Mouse (Mus musculus) hindbrain, embryonic 16.5 days (tissue): ENCODE measurements around the gene Rsc1a1. TPM values are rescaled to one million over a fixed set of nuclear protein-coding genes. Genes with fewer than 3 reads are reported as not detected.
A peak's percentile ranks its signal among the peaks of the same experiment; 100 is the strongest.

Experiments used
- ATAC-seq: fragments of 200-750 bp; cut with Nextera tagmentation; 2 replicates; pipeline ENCODE4 v1.8.0; 2017; ENCODE audit warnings: moderate TSS enrichment, moderate library complexity
- H3K27ac ChIP-seq: fragments of 300-500 bp; sonication (generic); 2 replicates; pipeline ENCODE4 v1.5.1; 2014; ENCODE audit warnings: low read depth, mild to moderate bottlenecking, control low read depth, low read length, moderate library complexity
- H3K27me3 ChIP-seq: fragments of 300-500 bp; sonication (generic); replicated peaks from 2 replicates; pipeline ENCODE4 v1.6.1; 2014; ENCODE audit warnings: low read length; ENCODE audit not compliant: control insufficient read depth, insufficient read depth
- H3K36me3 ChIP-seq: fragments of 300-500 bp; sonication (generic); 2 replicates; pipeline ENCODE4 v1.6.1; 2014; ENCODE audit warnings: mild to moderate bottlenecking, low read length, moderate library complexity, mixed read lengths; ENCODE audit not compliant: control insufficient read depth, insufficient read depth
- H3K4me1 ChIP-seq: fragments of 300-500 bp; sonication (generic); 2 replicates; pipeline ENCODE4 v1.6.1; 2014; ENCODE audit warnings: low read depth, low read length; ENCODE audit not compliant: control insufficient read depth, insufficient read depth
- H3K4me2 ChIP-seq: fragments of 300-500 bp; sonication (generic); 2 replicates; pipeline ENCODE4 v1.6.1; 2014; ENCODE audit warnings: mild to moderate bottlenecking, low read length, control low read depth, moderate library complexity
- H3K4me3 ChIP-seq: fragments of 300-500 bp; sonication (generic); 2 replicates; pipeline ENCODE4 v1.5.1; 2014; ENCODE audit warnings: mild to moderate bottlenecking, low read length, control low read depth, moderate library complexity
- H3K9ac ChIP-seq: fragments of 300-500 bp; sonication (generic); 2 replicates; pipeline ENCODE4 v1.6.1; 2014; ENCODE audit warnings: low read depth, mild to moderate bottlenecking, control low read depth, low read length, moderate library complexity
- H3K9me3 ChIP-seq: fragments of 300-500 bp; sonication (generic); 2 replicates; pipeline ENCODE4 v1.6.1; 2014; ENCODE audit warnings: mild to moderate bottlenecking, low read length, moderate library complexity; ENCODE audit not compliant: control insufficient read depth
- WGBS: fragments of 180-500 bp; shearing (Covaris S2); extraction: QIAGEN DNeasy Blood & Tissue Kit; methylation state at CpG from one replicate; pipeline ENCODE4 v1.1.7; 2014; 5-methylcytosine and 5-hydroxymethylcytosine counted together
- polyA plus RNA-seq: library from polyadenylated mRNA; unstranded; fragments of >200 nt; fragmentation: Nextera tagmentation; extraction: Ambion mirVana; gene quantifications from 2 replicates; pipeline ENCODE4 v1.2.1, GENCODE M21; 2015

Gene Rsc1a1
- polyA plus RNA-seq, 1 experiment from 2014 or later: not detected

DNA sequence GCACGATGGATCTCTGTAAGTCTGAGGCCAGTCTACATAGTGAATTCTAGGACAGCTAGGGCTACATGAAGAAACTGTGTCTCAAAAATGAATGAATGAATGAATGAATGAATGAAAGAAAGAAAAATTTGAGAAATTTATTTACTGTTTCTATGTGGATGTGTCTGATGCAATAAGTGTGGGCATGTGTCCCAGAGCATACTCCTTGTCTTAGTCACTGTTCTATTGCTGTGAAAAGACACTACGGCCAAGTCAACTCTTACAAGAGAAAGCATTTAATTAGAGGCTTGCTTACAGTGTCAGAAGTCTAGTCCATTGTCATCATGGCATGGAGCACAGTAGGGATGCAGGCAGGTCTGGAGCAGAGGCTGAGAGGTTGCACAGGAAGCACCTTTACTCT lies 23.6 kb upstream of the Rsc1a1 start:
- H3K27ac ChIP-seq: no peak overlapping the region
- H3K9ac ChIP-seq: no peak overlapping the region
- H3K4me1 ChIP-seq: no peaks in the 10 kb centered on the region
- H3K36me3 ChIP-seq: peaks cover 30% of the 10 kb centered on the region
- H3K27me3 ChIP-seq: no peaks in the 10 kb centered on the region
- H3K4me3 ChIP-seq: no peak overlapping the region
- no peak overlapping the region for H3K4me2 ChIP-seq
- no peak for ATAC-seq
- 93% methylated on average over 2 of the region's 2 CpGs for WGBS
- no peaks in the 10 kb centered on the region for H3K9me3 ChIP-seq

- H3K4me2 ChIP-seq: no peak overlapping the region
- no peak for ATAC-seq
- no peaks in the 10 kb centered on the region for H3K27me3 ChIP-seq
- WGBS: 91% methylated on average over 7 of the region's 7 CpGs
- no peak overlapping the region for H3K27ac ChIP-seq
- no peak overlapping the region for H3K4me3 ChIP-seq
- no peaks in the 10 kb centered on the region for H3K4me1 ChIP-seq
- peaks cover 35% of the 10 kb centered on the region for H3K36me3 ChIP-seq
- H3K9ac ChIP-seq: no peak overlapping the region
- no peaks in the 10 kb centered on the region for H3K9me3 ChIP-seq
Observed at GRCm38 (mm10) chr4:141708005-141708404, 22.6 kb upstream of the Rsc1a1 start.

DNA sequence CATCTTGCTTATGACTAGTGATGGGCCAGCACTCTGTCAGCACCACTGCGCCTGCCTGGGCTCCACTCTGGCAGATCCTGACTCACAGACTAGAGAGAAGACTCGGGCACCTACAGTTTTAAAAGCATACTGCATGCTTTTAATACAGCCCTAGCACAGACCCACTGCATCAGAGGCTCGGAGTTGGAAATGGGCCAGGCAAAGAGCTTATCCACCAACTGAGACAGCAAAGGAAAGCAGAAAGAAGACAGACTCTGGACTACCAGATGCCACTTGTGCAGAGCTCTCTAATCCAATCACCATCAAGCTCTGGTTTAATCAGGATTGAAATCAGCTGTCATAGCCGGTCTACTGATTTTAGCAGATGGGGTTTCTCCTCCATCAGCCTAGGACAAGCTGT lies 19.9 kb upstream of the Rsc1a1 start:
- Histone ChIP-seq H3K4me1 (no peaks in the 10 kb centered on the region), H3K4me2 (no peak overlapping the region), H3K36me3 (peaks cover 40% of the 10 kb centered on the region), H3K27me3 (no peaks in the 10 kb centered on the region), H3K4me3 (no peak overlapping the region), H3K27ac (peak overlapping the region; percentile 10; the same call in 1 of the 2 replicates), H3K9ac (no peak overlapping the region), H3K9me3 (no peaks in the 10 kb centered on the region)
- 78% methylated on average over 4 of the region's 4 CpGs for WGBS
- ATAC-seq: peak; percentile 88

GRCm38 (mm10) chr4:141704625-141705024 lies 19.2 kb upstream of the Rsc1a1 start:
- Histone ChIP-seq H3K27me3 (no peaks in the 10 kb centered on the region), H3K4me3 (no peak overlapping the region), H3K9ac (no peak overlapping the region), H3K27ac (no peak overlapping the region), H3K4me2 (no peak overlapping the region), H3K36me3 (peaks cover 38% of the 10 kb centered on the region), H3K9me3 (no peaks in the 10 kb centered on the region), H3K4me1 (no peaks in the 10 kb centered on the region)
- no peak for ATAC-seq
- 86% methylated on average over 2 of the region's 2 CpGs for WGBS

DNA sequence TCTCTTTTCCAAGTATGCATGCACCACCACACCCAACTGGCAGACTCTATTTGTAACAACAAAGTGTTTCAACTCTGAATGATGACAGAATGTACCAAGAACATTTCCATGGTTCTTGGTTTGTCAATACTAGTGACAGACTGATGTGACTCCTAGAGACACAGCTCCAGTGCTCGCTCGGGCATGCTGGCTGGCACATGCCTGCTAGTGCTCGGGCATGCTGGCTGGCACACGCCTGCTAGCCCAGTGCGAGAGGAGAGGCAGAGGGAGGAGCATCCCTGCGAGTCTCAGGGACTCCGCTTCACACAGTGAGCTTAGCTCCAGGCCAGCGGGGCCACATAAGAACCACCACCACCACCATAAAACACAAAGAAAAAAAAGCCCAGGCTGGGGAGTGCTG lies 9.3 kb upstream of the Rsc1a1 start:
- Histone ChIP-seq H3K4me1 (no peaks in the 10 kb centered on the region), H3K9me3 (no peaks in the 10 kb centered on the region), H3K27ac (no peak overlapping the region), H3K9ac (no peak overlapping the region), H3K36me3 (peaks cover 43% of the 10 kb centered on the region), H3K4me2 (no peak overlapping the region), H3K27me3 (no peaks in the 10 kb centered on the region), H3K4me3 (no peak overlapping the region)
- 87% methylated on average over 8 of the region's 8 CpGs for WGBS
- no peak for ATAC-seq

- no peaks in the 10 kb centered on the region for H3K9me3 ChIP-seq
- H3K4me3 ChIP-seq: no peak overlapping the region
- H3K9ac ChIP-seq: no peak overlapping the region
- 96% methylated on average over 8 of the region's 8 CpGs for WGBS
- peaks cover 42% of the 10 kb centered on the region for H3K36me3 ChIP-seq
- no peaks in the 10 kb centered on the region for H3K4me1 ChIP-seq
- no peaks in the 10 kb centered on the region for H3K27me3 ChIP-seq
- no peak for ATAC-seq
- H3K4me2 ChIP-seq: no peak overlapping the region
- no peak overlapping the region for H3K27ac ChIP-seq
Observed at GRCm38 (mm10) chr4:141688505-141688904, 3.1 kb upstream of the Rsc1a1 start.

- Histone ChIP-seq H3K4me1 (no peaks in the 10 kb centered on the region; the same call in 1 of the 2 replicates), H3K36me3 (peaks cover 36% of the 10 kb centered on the region), H3K27ac (no peak overlapping the region), H3K9ac (no peak overlapping the region), H3K4me3 (no peak overlapping the region), H3K4me2 (no peak overlapping the region), H3K27me3 (no peaks in the 10 kb centered on the region), H3K9me3 (no peaks in the 10 kb centered on the region)
- 82% methylated on average over 8 of the region's 8 CpGs for WGBS
- ATAC-seq: no peak
Observed at GRCm38 (mm10) chr4:141686525-141686924, 1.1 kb upstream of the Rsc1a1 start.

GRCm38 (mm10) chr4:141686093-141686492 lies 694 bp upstream of the Rsc1a1 start:
- Histone ChIP-seq H3K36me3 (peaks cover 32% of the 10 kb centered on the region), H3K9ac (no peak overlapping the region), H3K9me3 (no peaks in the 10 kb centered on the region), H3K27me3 (no peaks in the 10 kb centered on the region), H3K4me2 (no peak overlapping the region), H3K27ac (no peak overlapping the region), H3K4me3 (no peak overlapping the region), H3K4me1 (no peaks in the 10 kb centered on the region; the same call in 1 of the 2 replicates)
- ATAC-seq: no peak
- WGBS: 94% methylated on average over 3 of the region's 3 CpGs

GRCm38 (mm10) chr4:141682706-141683230 lies 2.6 kb downstream of the Rsc1a1 start:
- no peak overlapping the region for H3K9ac ChIP-seq
- H3K36me3 ChIP-seq: peaks cover 25% of the 10 kb centered on the region
- H3K27me3 ChIP-seq: no peaks in the 10 kb centered on the region
- no peak overlapping the region for H3K4me3 ChIP-seq
- no peak for ATAC-seq
- no peak overlapping the region for H3K27ac ChIP-seq
- H3K4me2 ChIP-seq: no peak overlapping the region
- WGBS: 57% methylated on average over 12 of the region's 12 CpGs
- H3K9me3 ChIP-seq: no peaks in the 10 kb centered on the region
- H3K4me1 ChIP-seq: no peaks in the 10 kb centered on the region; the same call in 1 of the 2 replicates

- WGBS: 65% methylated on average over 7 of the region's 7 CpGs
- Histone ChIP-seq H3K4me1 (no peaks in the 10 kb centered on the region; the same call in 1 of the 2 replicates), H3K27me3 (no peaks in the 10 kb centered on the region), H3K27ac (no peak overlapping the region), H3K4me2 (no peak overlapping the region), H3K9ac (no peak overlapping the region), H3K4me3 (no peak overlapping the region), H3K36me3 (peaks cover 21% of the 10 kb centered on the region), H3K9me3 (no peaks in the 10 kb centered on the region)
- no peak for ATAC-seq
Observed at GRCm38 (mm10) chr4:141681767-141682166, 3.6 kb downstream of the Rsc1a1 start.
